Mouse (Mus musculus) kidney, adult 2 months (tissue): ENCODE data around the gene Stk19. TPM values are rescaled to one million over a fixed set of nuclear protein-coding genes. Genes with fewer than 3 reads are reported as not detected.
A peak's percentile ranks its signal among the peaks of the same experiment; 100 is the strongest.

Experiments
- DNase-seq: peaks from one replicate; pipeline ENCODE4 v3.0.0; 2021
- H3K27ac ChIP-seq: fragments of 200-500 bp; 2 replicates; pipeline ENCODE4 v1.5.1; 2012; ENCODE audit warnings: low read depth, low read length, control low read depth, inconsistent platforms; ENCODE audit not compliant: insufficient read depth
- H3K27me3 ChIP-seq: fragments of 200-500 bp; replicated peaks from 2 replicates; pipeline ENCODE4 v1.6.1; 2012; ENCODE audit warnings: mild to moderate bottlenecking, moderate library complexity, low read length, inconsistent platforms; ENCODE audit not compliant: control insufficient read depth, insufficient read depth
- H3K36me3 ChIP-seq: fragments of 200-500 bp; 2 replicates; pipeline ENCODE4 v1.6.1; 2012; ENCODE audit warnings: mild to moderate bottlenecking, moderate library complexity, low read length, inconsistent platforms; ENCODE audit not compliant: control insufficient read depth, insufficient read depth
- H3K4me1 ChIP-seq: fragments of 200-500 bp; 2 replicates; pipeline ENCODE4 v1.6.1; 2011; ENCODE audit warnings: low read length; ENCODE audit not compliant: control insufficient read depth, insufficient read depth
- H3K4me3 ChIP-seq: fragments of 200-500 bp; 2 replicates; pipeline ENCODE4 v1.5.1; 2011; ENCODE audit warnings: mild to moderate bottlenecking, low read depth, low read length, control low read depth; ENCODE audit not compliant: insufficient read depth
- CTCF ChIP-seq: fragments of 200-500 bp; conservative IDR thresholded peaks from 2 replicates; pipeline ENCODE4 v1.5.1; 2011; ENCODE audit warnings: low read depth, mild to moderate bottlenecking, control low read depth, low read length, moderate library complexity, mixed read lengths; ENCODE audit not compliant: insufficient read depth, insufficient read length
- POLR2A ChIP-seq: fragments of 200-500 bp; IDR thresholded peaks from one replicate; pipeline ENCODE4 v1.6.1; 2011; ENCODE audit warnings: low read depth, low read length, control low read depth
- WGBS: fragments of 180-500 bp; shearing (Covaris S2); methylation state at CpG from one replicate; pipeline ENCODE4 v1.1.7; 2018; 5-methylcytosine and 5-hydroxymethylcytosine counted together
- polyA plus RNA-seq: library from polyadenylated mRNA; depleted of rRNA; stranded (reverse); fragments of >200 nt; gene quantifications from 2 replicates; pipeline ENCODE4 v1.2.3, GENCODE M21; 2012; rRNA removed

Gene Stk19
- 35.7 and 36.7 TPM in 2 replicates for polyA plus RNA-seq

DNA sequence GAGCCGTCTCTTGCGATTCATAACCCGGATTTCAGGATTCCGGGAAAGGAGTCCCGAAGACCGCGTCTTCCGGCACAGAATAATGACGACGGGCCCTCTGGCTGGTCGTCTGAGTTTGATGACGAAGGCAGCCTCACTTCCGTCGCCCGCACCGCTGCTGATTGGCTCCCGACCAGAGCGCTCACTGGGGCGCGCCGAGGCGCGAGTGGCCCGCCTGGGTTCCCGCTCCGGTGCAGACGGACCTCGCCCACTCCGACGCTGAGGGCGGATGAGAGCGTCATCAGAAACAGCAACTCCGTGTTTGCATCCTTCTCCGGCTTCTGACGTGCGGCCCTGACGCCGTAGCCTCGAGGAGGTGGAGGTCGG is at the start of gene Stk19, which contains the start of gene Dxo:
TSS of gene Stk19 (minus strand) at position 90 of the 366 bp plus-strand sequence.
TSS of gene Dxo (plus strand) at position 164 of the 366 bp plus-strand sequence.
- H3K27ac ChIP-seq, result peak within 1 kb of the TSS; percentile 24
- under 1% methylated on average over 40 of the region's 40 CpGs for WGBS

DNA sequence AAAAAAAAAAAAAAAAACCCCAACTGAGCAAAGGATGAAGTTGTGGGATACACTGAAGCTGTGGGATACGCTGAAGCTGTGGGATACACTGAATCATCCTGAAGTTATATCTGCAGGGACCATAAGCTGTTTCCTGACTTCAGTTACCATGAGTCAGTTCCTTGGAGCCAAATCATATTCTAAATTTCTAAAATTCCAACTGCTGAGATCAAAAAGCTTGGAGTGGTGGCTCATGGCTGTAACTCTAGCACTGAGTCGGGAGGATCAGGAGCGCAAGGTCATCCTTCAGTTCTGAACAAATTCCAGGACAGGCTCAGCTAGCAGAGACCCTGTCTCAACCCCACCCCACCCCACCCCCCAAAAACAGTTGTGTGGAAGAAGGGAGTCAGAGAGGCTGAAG is 48.9 kb upstream of the Stk19 start:
- Histone ChIP-seq H3K27ac (no peak overlapping the region), H3K4me3 (no peak overlapping the region), H3K36me3 (no peaks in the 10 kb centered on the region), H3K4me1 (no peaks in the 10 kb centered on the region), H3K27me3 (no peaks in the 10 kb centered on the region)
- no peak for DNase-seq
- TF ChIP-seq POLR2A (no peak), CTCF (no peak)
- WGBS, result 78% methylated on average over 3 of the region's 3 CpGs

More for the DNA sequence above, at the start of gene Stk19, which contains the start of gene Dxo:
- Histone ChIP-seq H3K4me3 (peak within 1 kb of the TSS; percentile 73), H3K27me3 (no peaks in the 10 kb centered on the region), H3K36me3 (no peaks in the 10 kb centered on the region; the same call in 1 of the 2 replicates), H3K4me1 (peaks cover 10% of the 10 kb centered on the region)
- peak; percentile 71 for TF ChIP-seq POLR2A
- no peak for TF ChIP-seq CTCF
- peak; percentile 98 for DNase-seq

DNA sequence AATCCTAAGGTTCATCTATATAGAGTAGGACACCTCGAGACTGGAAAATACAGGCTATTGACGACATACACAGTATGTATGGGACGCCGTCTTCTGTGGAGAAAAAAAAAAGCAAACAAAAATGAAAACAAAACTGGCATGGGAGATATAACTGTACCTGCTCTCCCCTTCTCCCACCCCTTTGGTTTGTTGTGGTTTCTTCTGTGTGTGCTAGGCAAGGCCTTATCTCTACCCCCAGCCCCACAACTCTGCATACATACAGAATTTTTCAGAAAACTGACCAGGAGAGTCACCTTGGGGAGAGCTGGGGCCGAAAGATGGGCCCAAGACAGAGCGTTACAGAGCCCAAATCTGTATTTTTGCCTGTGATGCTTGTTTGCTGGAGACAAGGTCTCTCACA is 48.0 kb upstream of the Stk19 start:
- WGBS, result 94% methylated on average over 6 of the region's 6 CpGs
- DNase-seq, result no peak
- Histone ChIP-seq H3K27me3 (no peaks in the 10 kb centered on the region), H3K4me1 (no peaks in the 10 kb centered on the region), H3K27ac (no peak overlapping the region), H3K36me3 (no peaks in the 10 kb centered on the region), H3K4me3 (no peak overlapping the region)
- no peak for TF ChIP-seq POLR2A
- TF ChIP-seq CTCF, result no peak

DNA sequence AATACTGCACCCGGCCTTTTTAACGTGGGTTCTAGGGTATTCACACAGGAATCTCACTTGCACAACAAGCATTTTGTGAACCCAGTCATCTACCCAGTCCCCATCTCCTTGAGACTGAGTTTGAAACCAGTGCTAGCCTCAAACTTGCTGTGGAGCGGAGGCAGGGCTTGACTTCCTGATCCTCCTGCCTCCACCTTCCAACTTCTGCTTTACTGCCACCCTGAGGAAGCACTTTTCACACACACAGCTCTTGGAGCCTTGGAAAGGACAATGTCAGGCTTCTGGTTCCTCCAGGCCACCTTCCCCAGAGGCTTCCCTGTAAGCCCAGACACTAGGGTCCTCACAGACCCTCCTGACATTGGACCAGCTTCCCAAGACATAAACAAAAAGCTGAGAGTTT is 46.6 kb upstream of the Stk19 start:
- WGBS, result 61% methylated on average over 3 of the region's 3 CpGs
- TF ChIP-seq CTCF, result peak; percentile 41
- TF ChIP-seq POLR2A, result no peak
- no peaks in the 10 kb centered on the region for H3K27me3 ChIP-seq
- H3K4me3 ChIP-seq, result no peak overlapping the region
- no peaks in the 10 kb centered on the region for H3K36me3 ChIP-seq
- no peak for DNase-seq
- no peaks in the 10 kb centered on the region for H3K4me1 ChIP-seq
- no peak overlapping the region for H3K27ac ChIP-seq

DNA sequence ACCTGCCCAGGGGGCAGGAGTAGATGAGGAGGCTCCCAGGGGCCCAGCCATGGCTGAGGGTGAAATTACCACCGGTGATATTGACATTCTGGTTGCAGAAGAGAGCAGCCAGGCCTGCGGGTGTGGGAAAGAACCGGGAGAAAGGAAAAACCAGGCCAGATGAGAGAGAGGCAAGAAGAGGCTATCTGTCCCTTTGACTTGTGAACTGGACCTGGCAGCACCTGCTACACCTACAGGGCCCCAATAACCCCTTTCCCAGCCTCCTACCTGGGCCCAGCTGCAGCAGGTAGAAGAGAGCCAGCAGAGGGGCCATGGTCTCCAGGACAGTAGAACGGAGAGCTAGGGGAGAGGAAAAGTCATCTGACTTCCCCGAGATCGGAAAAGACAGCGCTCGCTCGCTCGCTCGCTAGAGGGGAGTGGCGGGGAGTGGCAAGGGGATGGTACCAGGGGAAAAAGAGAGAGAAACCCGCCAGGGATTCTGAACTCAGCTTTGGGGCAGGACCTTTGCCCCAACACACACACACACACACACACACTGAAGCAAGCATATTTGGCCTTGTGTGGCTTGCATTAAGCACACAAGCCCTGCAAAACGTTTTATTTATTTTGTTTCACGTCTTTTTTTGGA is 45.1 kb upstream of the Stk19 start, which contains the start of gene Gm20547:
TSS of gene Gm20547 (minus strand) at position 360 of the 628 bp plus-strand sequence.
- no peaks in the 10 kb centered on the region for H3K4me1 ChIP-seq
- TF ChIP-seq CTCF (no peak), POLR2A (no peak)
- H3K4me3 ChIP-seq, result peak within 1 kb of the TSS; percentile 36; the same call in 1 of the 2 replicates
- 24% methylated on average over 15 of the region's 15 CpGs for WGBS
- H3K27me3 ChIP-seq, result no peaks in the 10 kb centered on the region
- H3K27ac ChIP-seq, result no peak within 1 kb of the TSS
- no peaks in the 10 kb centered on the region for H3K36me3 ChIP-seq
- DNase-seq, result peak; percentile 61

DNA sequence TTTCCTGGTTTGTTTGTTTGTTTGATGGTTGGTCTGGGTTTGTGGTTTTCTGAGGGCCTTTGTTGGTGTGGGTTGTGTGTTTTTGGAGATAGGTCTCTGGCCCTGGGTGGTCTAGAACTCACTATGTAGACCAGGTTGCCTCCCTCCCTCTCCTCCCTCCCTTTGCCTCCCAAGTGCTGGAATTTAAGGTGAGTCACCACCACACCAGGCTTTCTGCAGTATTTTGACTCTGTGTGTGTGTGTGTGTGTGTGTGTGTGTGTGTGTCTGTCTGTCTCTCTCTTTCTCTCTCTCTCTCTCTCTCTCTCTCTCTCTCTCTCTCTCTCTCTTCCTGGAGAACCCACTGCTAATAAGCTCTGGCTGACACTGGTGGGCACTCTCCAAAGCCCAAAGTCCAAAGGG is 44.4 kb upstream of the Stk19 start:
- peak overlapping the region; percentile 36; the same call in 1 of the 2 replicates for H3K4me3 ChIP-seq

DNA sequence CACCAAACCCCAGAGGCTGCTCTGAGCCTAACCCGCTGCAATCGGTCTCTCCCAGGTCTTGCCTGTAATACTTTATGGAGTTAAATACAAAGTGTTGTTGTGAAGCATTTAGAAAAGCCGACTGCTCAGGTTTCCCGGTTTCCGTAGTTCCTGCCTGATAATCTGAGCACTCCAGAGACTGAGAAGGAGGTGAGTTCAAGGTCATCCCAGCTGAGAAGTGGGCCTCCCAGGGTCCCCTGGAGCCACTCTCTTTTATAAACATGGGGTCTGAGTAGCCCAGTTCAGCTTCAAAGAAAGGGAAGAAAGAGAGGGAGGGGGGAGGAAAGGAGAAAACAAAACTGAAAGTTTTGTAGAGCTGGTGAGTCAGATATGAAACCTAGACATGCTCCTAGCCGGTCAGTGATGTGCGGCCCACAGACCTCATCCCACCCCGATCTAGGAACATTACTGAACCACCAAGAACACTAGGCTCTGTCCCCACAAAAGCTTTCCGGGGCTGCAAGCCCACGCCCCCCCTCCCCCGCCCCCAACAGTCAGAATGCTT is 42.7 kb upstream of the Stk19 start, which contains the start of gene Zbtb12:
TSS of gene Zbtb12 (plus strand) at position 148 of the 544 bp plus-strand sequence.
- DNase-seq, result no peak
- TF ChIP-seq CTCF (no peak), POLR2A (no peak)
- H3K4me3 ChIP-seq, result no peak within 1 kb of the TSS
- H3K27ac ChIP-seq, result no peak within 1 kb of the TSS
- WGBS, result 55% methylated on average over 11 of the region's 11 CpGs
- H3K4me1 ChIP-seq, result no peaks in the 10 kb centered on the region
- no peaks in the 10 kb centered on the region for H3K36me3 ChIP-seq
- no peaks in the 10 kb centered on the region for H3K27me3 ChIP-seq

More for the DNA sequence above, 44.4 kb upstream of the Stk19 start:
- no peak overlapping the region for H3K27ac ChIP-seq
- TF ChIP-seq CTCF (no peak), POLR2A (no peak)
- H3K27me3 ChIP-seq, result no peaks in the 10 kb centered on the region
- no peaks in the 10 kb centered on the region for H3K4me1 ChIP-seq
- H3K36me3 ChIP-seq, result no peaks in the 10 kb centered on the region
- DNase-seq, result no peak
